Mouse (Mus musculus): ENCODE results near the gene Lin7b. TPM values are rescaled to one million over a fixed set of nuclear protein-coding genes. Genes with fewer than 3 reads are reported as not detected.

Lin7b gene
- not detected for polyA plus RNA-seq (2014; fragmentation: Illumina TruSeq; extraction: RNeasy Lipid Tissue Mini Kit (QIAGEN cat#74804); ENCODE audit: low read depth, low replicate concordance)

DNA sequence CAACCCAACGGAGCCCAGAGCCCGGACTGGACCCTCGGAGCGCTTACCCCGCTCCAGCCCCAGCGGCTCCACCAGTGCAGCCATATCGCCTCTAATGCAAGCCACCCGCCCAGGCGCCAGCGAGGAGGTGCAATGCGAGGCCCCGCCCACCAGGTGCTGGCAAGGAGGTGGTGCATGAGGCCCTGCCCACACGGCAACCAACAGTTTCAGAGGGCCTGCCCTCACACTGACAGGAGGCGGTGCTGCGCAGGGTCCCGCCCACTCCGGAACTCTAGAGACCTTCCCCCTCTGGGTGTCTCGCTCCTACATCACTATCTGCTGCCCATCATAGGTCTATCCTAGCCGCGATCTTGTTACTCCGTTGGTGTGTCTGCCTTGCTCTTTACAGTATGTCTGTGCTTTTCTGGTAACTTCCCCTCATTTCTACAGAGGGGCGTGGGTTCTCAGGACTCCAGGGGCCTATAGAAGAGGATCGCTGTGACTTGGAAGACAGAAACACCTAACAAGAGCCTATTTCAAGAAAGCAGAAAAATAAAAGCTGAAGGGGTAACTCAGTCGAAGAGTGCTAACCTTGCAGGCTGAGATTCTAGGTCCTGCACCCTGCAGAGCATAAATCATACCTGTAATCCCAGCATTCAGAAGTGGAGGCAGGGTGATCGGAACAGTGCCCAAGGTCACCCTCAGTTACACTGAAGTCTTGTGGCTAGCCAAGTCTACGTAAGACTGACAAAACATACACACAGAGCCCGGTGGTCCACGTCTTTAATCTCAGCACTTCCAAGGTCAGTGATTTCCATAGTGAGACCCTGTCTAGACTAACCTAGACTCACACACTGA is at the start of gene Lin7b:
Lin7b (minus strand) TSS at position 109 of the 837 bp plus-strand sequence.

DNA sequence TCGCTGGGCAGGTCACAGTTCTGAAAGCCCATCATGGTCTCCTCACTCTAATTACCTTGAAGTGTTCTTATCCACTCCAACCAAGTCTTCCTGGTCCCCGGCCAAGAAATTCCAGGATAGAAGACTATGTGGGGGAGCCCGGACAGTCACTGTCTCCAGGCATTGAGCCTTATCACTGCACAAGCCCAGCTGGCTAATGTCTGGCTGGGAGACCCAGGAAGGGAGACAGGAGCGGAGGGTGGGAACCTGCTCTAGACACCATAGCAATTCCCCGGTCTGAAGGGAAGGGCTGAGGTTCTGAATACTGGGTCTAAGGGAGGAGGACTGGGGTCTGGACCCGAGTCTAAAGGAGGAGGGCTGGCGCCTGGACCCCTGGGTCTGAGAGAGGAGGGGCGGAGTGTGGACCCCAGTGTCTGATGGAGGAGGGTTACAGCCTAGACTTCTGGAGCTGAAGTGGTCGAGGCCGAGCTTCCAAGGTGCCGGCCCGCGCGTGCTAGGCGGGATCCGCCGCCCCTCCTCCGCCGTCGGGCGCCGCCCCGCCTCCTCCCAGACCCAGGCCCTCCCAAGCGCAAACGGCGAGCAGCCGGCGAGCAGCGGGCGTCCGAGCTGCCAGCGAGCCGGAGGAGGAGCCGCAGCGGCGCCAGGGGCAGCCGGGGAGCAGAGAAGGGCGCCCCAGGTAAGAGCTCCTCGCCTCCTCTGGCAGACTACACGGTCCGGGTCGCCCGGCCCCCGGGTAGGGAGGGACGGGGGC is 42.9 kb upstream of the Lin7b start, which contains the start of gene Ntf5:
Ntf5 (plus strand) TSS at position 583 of the 751 bp plus-strand sequence.

GRCm38 (mm10) chr7:45405091-45406075 is 35.0 kb upstream of the Lin7b start, which contains the start of gene Kcna7:
Gene Kcna7, plus strand, starts transcription at chr7:45405653.

DNA sequence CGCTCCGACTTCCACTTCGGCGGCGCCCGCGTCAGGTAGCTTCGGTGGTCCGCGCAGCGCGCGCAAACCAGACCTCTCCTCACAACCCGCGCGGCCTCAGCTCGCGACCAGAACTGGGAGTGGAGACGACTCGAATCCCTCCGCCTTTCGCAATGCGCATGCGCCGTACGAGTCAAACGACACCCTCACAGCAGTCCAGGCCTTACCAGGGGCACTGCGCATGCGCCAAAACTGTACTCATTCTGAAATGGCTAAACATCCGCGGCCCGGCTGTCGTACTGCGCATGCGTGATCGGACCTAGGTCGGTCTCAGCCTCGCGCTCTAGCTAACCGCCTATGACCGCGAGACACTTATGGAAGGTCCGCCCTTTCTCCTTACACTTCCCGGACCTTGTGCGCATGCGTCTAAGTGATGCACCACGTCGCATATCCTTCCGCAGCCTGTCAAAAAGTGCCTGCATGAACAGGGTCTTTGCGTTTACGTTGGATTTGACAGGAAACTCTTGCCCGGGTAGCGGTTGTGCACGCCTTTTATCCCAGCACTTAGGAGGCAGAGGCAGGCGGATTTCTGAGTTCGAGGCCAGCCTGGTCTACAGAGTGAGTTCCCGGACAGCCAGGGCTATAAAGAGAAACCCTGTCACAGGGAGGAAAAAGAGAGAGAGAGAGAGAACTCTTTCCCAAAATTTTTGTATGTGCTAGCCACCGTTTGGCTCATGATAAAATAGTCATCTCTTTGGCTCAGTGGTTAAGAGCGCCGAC is 25.4 kb upstream of the Lin7b start, which contains the start of gene Snrnp70:
Snrnp70 (minus strand) TSS at position 165 of the 759 bp plus-strand sequence.

GRCm38 (mm10) chr7:45366652-45367019 is 3.7 kb downstream of the Lin7b start, which contains the start of gene Ppfia3:
Gene Ppfia3, minus strand, starts transcription at chr7:45367019.

GRCm38 (mm10) chr7:45335056-45335455 is 35.3 kb downstream of the Lin7b start, which contains the start of gene Hrc:
Gene Hrc, plus strand, starts transcription at chr7:45335290.

DNA sequence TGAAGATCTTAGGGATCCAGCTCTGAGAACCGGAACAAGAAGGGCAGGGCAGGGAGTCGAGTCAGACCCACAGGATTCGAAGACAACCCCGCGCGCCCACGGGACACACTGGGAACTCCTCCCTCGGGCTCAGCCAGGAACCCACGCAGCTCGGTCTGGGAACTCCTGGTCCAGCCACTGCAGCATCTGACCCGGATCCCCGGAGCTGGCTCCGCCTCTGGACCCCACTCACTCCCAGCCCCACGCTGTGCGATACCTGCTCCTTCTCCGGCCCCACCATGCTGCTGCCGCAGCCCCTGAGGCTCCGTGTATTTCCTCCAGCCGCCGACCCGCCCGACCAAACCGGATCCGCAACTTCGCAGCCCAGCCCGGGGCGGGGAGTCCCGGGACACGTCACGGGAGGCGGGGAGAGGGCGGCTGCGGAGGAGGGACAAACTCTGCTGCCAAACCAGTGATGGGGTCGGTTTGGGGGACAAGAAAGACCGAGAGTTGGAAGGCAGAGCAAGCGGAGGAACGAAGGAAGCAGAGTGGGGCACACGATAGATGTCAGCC is 36.9 kb downstream of the Lin7b start, which contains the start of gene Trpm4:
Trpm4 (minus strand) TSS at position 350 of the 552 bp plus-strand sequence.

Other genes with a start within 250 kb of the Lin7b start
- gene Rps11, start 246.1 kb downstream of the Lin7b start, polyA plus RNA-seq (2014; fragmentation: Illumina TruSeq; extraction: RNeasy Lipid Tissue Mini Kit (QIAGEN cat#74804); ENCODE audit: low read depth, low replicate concordance) = 257 TPM
- 320 TPM for gene Rpl13a, start 241.8 kb downstream of the Lin7b start, polyA plus RNA-seq (2014; fragmentation: Illumina TruSeq; extraction: RNeasy Lipid Tissue Mini Kit (QIAGEN cat#74804); ENCODE audit: low read depth, low replicate concordance)
- gene Gm45713, start 234.4 kb downstream of the Lin7b start, polyA plus RNA-seq (2014; fragmentation: Illumina TruSeq; extraction: RNeasy Lipid Tissue Mini Kit (QIAGEN cat#74804); ENCODE audit: low read depth, low replicate concordance) = not detected
- 6.0 TPM for gene Flt3l, start 234.2 kb downstream of the Lin7b start, polyA plus RNA-seq (2014; fragmentation: Illumina TruSeq; extraction: RNeasy Lipid Tissue Mini Kit (QIAGEN cat#74804); ENCODE audit: low read depth, low replicate concordance)
- gene Pih1d1, start 216.3 kb downstream of the Lin7b start, polyA plus RNA-seq (2014; fragmentation: Illumina TruSeq; extraction: RNeasy Lipid Tissue Mini Kit (QIAGEN cat#74804); ENCODE audit: low read depth, low replicate concordance) = not detected
- gene Aldh16a1, start 216.0 kb downstream of the Lin7b start, polyA plus RNA-seq (2014; fragmentation: Illumina TruSeq; extraction: RNeasy Lipid Tissue Mini Kit (QIAGEN cat#74804); ENCODE audit: low read depth, low replicate concordance) = 2.0 TPM
- gene Slc17a7, start 206.6 kb downstream of the Lin7b start, polyA plus RNA-seq (2014; fragmentation: Illumina TruSeq; extraction: RNeasy Lipid Tissue Mini Kit (QIAGEN cat#74804); ENCODE audit: low read depth, low replicate concordance) = not detected
- not detected for gene Gfy, start 191.0 kb downstream of the Lin7b start, polyA plus RNA-seq (2014; fragmentation: Illumina TruSeq; extraction: RNeasy Lipid Tissue Mini Kit (QIAGEN cat#74804); ENCODE audit: low read depth, low replicate concordance)
- not detected for gene Pth2, start 189.6 kb downstream of the Lin7b start, polyA plus RNA-seq (2014; fragmentation: Illumina TruSeq; extraction: RNeasy Lipid Tissue Mini Kit (QIAGEN cat#74804); ENCODE audit: low read depth, low replicate concordance)
- not detected for gene Ccdc155, start 165.7 kb downstream of the Lin7b start, polyA plus RNA-seq (2014; fragmentation: Illumina TruSeq; extraction: RNeasy Lipid Tissue Mini Kit (QIAGEN cat#74804); ENCODE audit: low read depth, low replicate concordance)
- gene Dkkl1, start 158.4 kb downstream of the Lin7b start, polyA plus RNA-seq (2014; fragmentation: Illumina TruSeq; extraction: RNeasy Lipid Tissue Mini Kit (QIAGEN cat#74804); ENCODE audit: low read depth, low replicate concordance) = not detected
- 0.44 TPM for gene Tead2, start 154.8 kb downstream of the Lin7b start, polyA plus RNA-seq (2014; fragmentation: Illumina TruSeq; extraction: RNeasy Lipid Tissue Mini Kit (QIAGEN cat#74804); ENCODE audit: low read depth, low replicate concordance)
- gene Cd37, start 131.5 kb downstream of the Lin7b start, polyA plus RNA-seq (2014; fragmentation: Illumina TruSeq; extraction: RNeasy Lipid Tissue Mini Kit (QIAGEN cat#74804); ENCODE audit: low read depth, low replicate concordance) = not detected
- gene Slc6a16, start 129.5 kb downstream of the Lin7b start, polyA plus RNA-seq (2014; fragmentation: Illumina TruSeq; extraction: RNeasy Lipid Tissue Mini Kit (QIAGEN cat#74804); ENCODE audit: low read depth, low replicate concordance) = not detected
- gene Slc6a21, start 93.1 kb downstream of the Lin7b start, polyA plus RNA-seq (2014; fragmentation: Illumina TruSeq; extraction: RNeasy Lipid Tissue Mini Kit (QIAGEN cat#74804); ENCODE audit: low read depth, low replicate concordance) = not detected
- gene Trpm4, start 36.8 kb downstream of the Lin7b start, polyA plus RNA-seq (2014; fragmentation: Illumina TruSeq; extraction: RNeasy Lipid Tissue Mini Kit (QIAGEN cat#74804); ENCODE audit: low read depth, low replicate concordance) = 0.24 TPM
- not detected for gene Hrc, start 35.3 kb downstream of the Lin7b start, polyA plus RNA-seq (2014; fragmentation: Illumina TruSeq; extraction: RNeasy Lipid Tissue Mini Kit (QIAGEN cat#74804); ENCODE audit: low read depth, low replicate concordance)
- gene Ppfia3, start 3.6 kb downstream of the Lin7b start, polyA plus RNA-seq (2014; fragmentation: Illumina TruSeq; extraction: RNeasy Lipid Tissue Mini Kit (QIAGEN cat#74804); ENCODE audit: low read depth, low replicate concordance) = not detected
- gene Snrnp70, start 25.2 kb upstream of the Lin7b start, polyA plus RNA-seq (2014; fragmentation: Illumina TruSeq; extraction: RNeasy Lipid Tissue Mini Kit (QIAGEN cat#74804); ENCODE audit: low read depth, low replicate concordance) = 40.0 TPM
- gene Kcna7, start 35.1 kb upstream of the Lin7b start, polyA plus RNA-seq (2014; fragmentation: Illumina TruSeq; extraction: RNeasy Lipid Tissue Mini Kit (QIAGEN cat#74804); ENCODE audit: low read depth, low replicate concordance) = not detected
- 0.53 TPM for gene Ntf5, start 43.1 kb upstream of the Lin7b start, polyA plus RNA-seq (2014; fragmentation: Illumina TruSeq; extraction: RNeasy Lipid Tissue Mini Kit (QIAGEN cat#74804); ENCODE audit: low read depth, low replicate concordance)
- not detected for gene Lhb, start 50.2 kb upstream of the Lin7b start, polyA plus RNA-seq (2014; fragmentation: Illumina TruSeq; extraction: RNeasy Lipid Tissue Mini Kit (QIAGEN cat#74804); ENCODE audit: low read depth, low replicate concordance)
- 5.7 TPM for gene Gys1, start 64.3 kb upstream of the Lin7b start, polyA plus RNA-seq (2014; fragmentation: Illumina TruSeq; extraction: RNeasy Lipid Tissue Mini Kit (QIAGEN cat#74804); ENCODE audit: low read depth, low replicate concordance)
- gene Ruvbl2, start 67.5 kb upstream of the Lin7b start, polyA plus RNA-seq (2014; fragmentation: Illumina TruSeq; extraction: RNeasy Lipid Tissue Mini Kit (QIAGEN cat#74804); ENCODE audit: low read depth, low replicate concordance) = 0.36 TPM
- gene Ftl1, start 89.3 kb upstream of the Lin7b start, polyA plus RNA-seq (2014; fragmentation: Illumina TruSeq; extraction: RNeasy Lipid Tissue Mini Kit (QIAGEN cat#74804); ENCODE audit: low read depth, low replicate concordance) = 9.1 TPM
- gene Bax, start 96.3 kb upstream of the Lin7b start, polyA plus RNA-seq (2014; fragmentation: Illumina TruSeq; extraction: RNeasy Lipid Tissue Mini Kit (QIAGEN cat#74804); ENCODE audit: low read depth, low replicate concordance) = 0.65 TPM
- gene Tulp2, start 111.3 kb upstream of the Lin7b start, polyA plus RNA-seq (2014; fragmentation: Illumina TruSeq; extraction: RNeasy Lipid Tissue Mini Kit (QIAGEN cat#74804); ENCODE audit: low read depth, low replicate concordance) = not detected
- gene Gm45808, start 116.2 kb upstream of the Lin7b start, polyA plus RNA-seq (2014; fragmentation: Illumina TruSeq; extraction: RNeasy Lipid Tissue Mini Kit (QIAGEN cat#74804); ENCODE audit: low read depth, low replicate concordance) = not detected
- 13.6 TPM for gene Dhdh, start 118.2 kb upstream of the Lin7b start, polyA plus RNA-seq (2014; fragmentation: Illumina TruSeq; extraction: RNeasy Lipid Tissue Mini Kit (QIAGEN cat#74804); ENCODE audit: low read depth, low replicate concordance)
- gene Nucb1, start 139.8 kb upstream of the Lin7b start, polyA plus RNA-seq (2014; fragmentation: Illumina TruSeq; extraction: RNeasy Lipid Tissue Mini Kit (QIAGEN cat#74804); ENCODE audit: low read depth, low replicate concordance) = 44.8 TPM
- gene Ppp1r15a, start 155.7 kb upstream of the Lin7b start, polyA plus RNA-seq (2014; fragmentation: Illumina TruSeq; extraction: RNeasy Lipid Tissue Mini Kit (QIAGEN cat#74804); ENCODE audit: low read depth, low replicate concordance) = 0.97 TPM
- gene Plekha4, start 155.7 kb upstream of the Lin7b start, polyA plus RNA-seq (2014; fragmentation: Illumina TruSeq; extraction: RNeasy Lipid Tissue Mini Kit (QIAGEN cat#74804); ENCODE audit: low read depth, low replicate concordance) = not detected
- gene Hsd17b14, start 184.3 kb upstream of the Lin7b start, polyA plus RNA-seq (2014; fragmentation: Illumina TruSeq; extraction: RNeasy Lipid Tissue Mini Kit (QIAGEN cat#74804); ENCODE audit: low read depth, low replicate concordance) = 5.9 TPM
- 3.6 TPM for gene Bcat2, start 199.6 kb upstream of the Lin7b start, polyA plus RNA-seq (2014; fragmentation: Illumina TruSeq; extraction: RNeasy Lipid Tissue Mini Kit (QIAGEN cat#74804); ENCODE audit: low read depth, low replicate concordance)
- not detected for gene Fgf21, start 244.9 kb upstream of the Lin7b start, polyA plus RNA-seq (2014; fragmentation: Illumina TruSeq; extraction: RNeasy Lipid Tissue Mini Kit (QIAGEN cat#74804); ENCODE audit: low read depth, low replicate concordance)
- gene Fut1, start 246.7 kb upstream of the Lin7b start, polyA plus RNA-seq (2014; fragmentation: Illumina TruSeq; extraction: RNeasy Lipid Tissue Mini Kit (QIAGEN cat#74804); ENCODE audit: low read depth, low replicate concordance) = 0.16 TPM

Data from kidney, adult 10 weeks (tissue).